Mouse (Mus musculus) fat pad, adult 2 months (tissue): ENCODE measurements around the gene Nup210.

ENCODE experiments used
- DNase-seq: peaks from one replicate; pipeline ENCODE4 v3.0.0-alpha.2; 2011; ENCODE audit warnings: low read depth, low spot score; ENCODE audit errors: extremely low read depth

Gene Nup210

GRCm38 (mm10) chr6:91116244-91117145 is at the start of gene Nup210:
Gene Nup210, minus strand, starts transcription at chr6:91116829.
- DNase-seq, result no peak

GRCm38 (mm10) chr6:91165210-91165609 is 48.6 kb upstream of the Nup210 start:
- no peak for DNase-seq

GRCm38 (mm10) chr6:91164584-91164983 is 48.0 kb upstream of the Nup210 start:
- no peak for DNase-seq

GRCm38 (mm10) chr6:91163195-91163911 is 46.7 kb upstream of the Nup210 start:
- DNase-seq, result no peak

- DNase-seq, result no peak
Measured at GRCm38 (mm10) chr6:91162314-91162713, 45.7 kb upstream of the Nup210 start.

GRCm38 (mm10) chr6:91161506-91162235 is 45.0 kb upstream of the Nup210 start:
- no peak for DNase-seq

DNA sequence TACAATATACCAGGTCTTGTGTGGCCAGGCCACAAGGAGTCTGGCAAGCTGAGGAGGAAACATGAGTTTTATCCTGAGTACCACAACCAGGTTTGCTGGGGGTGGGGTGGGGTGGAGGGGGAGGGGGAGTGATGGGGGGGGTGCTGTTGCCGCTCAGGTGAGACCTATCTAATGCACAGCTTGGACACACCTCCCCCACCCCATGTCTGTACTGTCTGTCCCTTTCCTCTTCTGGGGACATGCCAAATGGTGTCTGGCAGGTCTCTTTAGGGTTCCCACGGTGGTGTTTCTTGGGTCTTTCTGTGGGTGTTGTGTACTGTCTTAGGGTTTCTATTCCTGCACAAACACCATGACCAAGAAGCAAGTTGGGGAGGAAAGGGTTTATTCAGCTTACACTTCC is 44.3 kb upstream of the Nup210 start:
- DNase-seq, result no peak

DNA sequence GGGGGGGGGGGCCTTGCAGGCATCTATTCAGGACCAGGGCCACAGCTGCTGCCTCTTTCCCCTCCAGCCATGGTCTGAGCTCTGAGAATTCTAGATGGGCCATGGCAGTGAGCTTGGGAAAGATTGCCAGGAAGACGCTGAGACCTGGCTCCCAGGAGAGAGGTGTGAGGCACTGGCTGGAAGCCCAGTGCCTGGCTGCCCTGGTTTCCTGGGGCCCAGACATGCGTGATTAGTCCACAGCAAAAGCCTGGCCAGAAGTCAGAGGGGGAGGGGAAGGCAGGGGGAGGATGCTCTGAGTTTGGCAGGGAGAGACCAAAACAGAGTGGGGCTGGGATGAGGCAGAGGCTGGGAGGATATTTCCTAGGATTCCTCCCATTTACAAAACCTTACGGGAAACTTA is 43.8 kb upstream of the Nup210 start:
- no peak for DNase-seq

GRCm38 (mm10) chr6:91159047-91159446 is 42.4 kb upstream of the Nup210 start:
- no peak for DNase-seq

GRCm38 (mm10) chr6:91157237-91157570 is 40.6 kb upstream of the Nup210 start:
- DNase-seq, result no peak

GRCm38 (mm10) chr6:91156554-91157236 is 40.1 kb upstream of the Nup210 start, which contains the start of gene Hdac11:
Gene Hdac11, plus strand, starts transcription at chr6:91156665.
- DNase-seq, result peak; percentile 65

- DNase-seq, result no peak
Measured at GRCm38 (mm10) chr6:91156062-91156461, 39.4 kb upstream of the Nup210 start.

DNA sequence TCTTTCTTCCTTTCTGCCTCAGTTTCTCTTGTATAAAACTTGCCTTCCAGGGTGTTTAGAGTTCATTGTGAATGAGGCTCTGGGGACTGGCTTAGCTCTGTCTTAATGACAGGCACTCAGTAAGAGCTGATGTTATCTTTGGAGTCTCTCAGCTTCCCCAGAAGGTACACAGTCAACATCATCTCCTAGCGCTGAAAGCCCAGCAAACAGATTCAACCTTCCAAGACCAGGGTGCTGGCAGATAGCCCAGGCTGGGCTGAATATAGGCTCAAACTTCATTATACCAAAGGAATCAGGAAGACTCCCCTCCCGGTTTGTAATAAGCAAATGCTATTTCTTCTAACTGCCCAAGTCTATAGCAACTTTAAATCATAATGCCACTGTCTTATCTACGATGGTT is 38.7 kb upstream of the Nup210 start:
- no peak for DNase-seq

DNA sequence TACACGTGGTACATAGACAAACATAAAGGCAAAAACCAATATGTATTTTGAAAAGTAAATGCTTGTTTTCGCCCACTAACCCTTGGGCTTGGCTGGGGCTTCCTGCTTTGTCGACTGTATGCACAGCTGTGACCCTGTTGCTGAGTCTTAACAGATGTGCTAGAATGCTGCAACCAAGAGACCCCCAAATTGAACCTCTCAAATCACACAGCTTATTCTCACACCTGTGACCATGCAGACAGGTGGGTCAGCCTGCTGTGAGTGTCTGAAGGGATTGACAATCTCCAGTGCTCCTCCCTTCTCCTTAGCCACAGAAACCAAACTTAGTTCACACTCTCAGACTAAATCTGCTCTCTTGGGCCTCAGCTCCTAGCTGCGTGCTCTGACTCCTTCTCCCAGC is 38.1 kb upstream of the Nup210 start:
- DNase-seq, result no peak

DNA sequence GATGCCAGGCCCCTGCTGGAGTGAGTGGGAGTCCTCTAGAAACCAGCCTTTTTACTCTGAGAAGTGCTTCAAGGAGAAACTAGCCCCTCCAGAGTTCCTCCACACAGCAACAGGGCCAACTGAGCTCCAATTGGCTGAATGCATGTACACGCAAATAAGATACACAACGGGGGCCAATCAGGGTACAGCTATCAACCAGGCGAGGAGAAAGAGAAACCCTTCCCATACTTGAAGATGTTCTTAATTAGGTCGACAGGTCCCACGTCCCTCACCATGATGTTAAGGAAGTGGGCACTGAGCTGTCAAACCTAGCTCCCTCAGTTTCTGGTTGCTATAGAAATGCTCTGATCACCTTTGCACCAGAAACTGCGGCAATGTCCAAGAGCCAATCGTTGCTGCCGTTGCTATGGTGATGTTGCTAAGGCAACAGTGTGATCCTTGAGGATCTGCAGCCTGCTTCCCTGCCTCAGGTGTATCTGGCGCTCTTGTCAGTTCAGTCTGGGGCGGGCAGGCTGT is 37.0 kb upstream of the Nup210 start:
- no peak for DNase-seq

GRCm38 (mm10) chr6:91152892-91153548 is 36.4 kb upstream of the Nup210 start:
- no peak for DNase-seq

- no peak for DNase-seq
Measured at GRCm38 (mm10) chr6:91147152-91147770, 30.6 kb upstream of the Nup210 start.

GRCm38 (mm10) chr6:91146443-91147151 is 30.0 kb upstream of the Nup210 start:
- DNase-seq, result no peak

DNA sequence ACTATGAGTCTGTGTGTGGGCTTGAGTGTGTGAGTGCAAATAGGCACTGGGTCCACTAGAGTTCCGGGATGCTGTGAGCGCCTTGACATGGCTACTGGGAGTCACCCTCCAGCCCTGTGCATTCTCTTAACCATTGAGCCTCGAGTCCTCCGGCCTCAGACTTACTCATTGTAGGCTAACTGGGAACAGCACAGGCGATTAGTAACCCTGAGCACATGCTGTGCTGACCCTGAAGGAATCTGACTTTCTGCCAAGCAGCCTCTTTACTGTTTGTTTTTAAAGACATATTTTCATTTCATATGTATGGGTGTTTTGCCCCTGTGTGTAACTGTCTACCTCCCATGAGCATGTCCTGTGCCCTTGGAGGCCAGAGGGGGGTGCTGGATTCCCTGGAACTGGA is 28.9 kb upstream of the Nup210 start:
- no peak for DNase-seq
